Mouse (Mus musculus) heart, postnatal 25 days (tissue): ENCODE data around the gene Dock1. TPM values are rescaled to one million over a fixed set of nuclear protein-coding genes. Genes with fewer than 3 reads are reported as not detected.

ENCODE experiments used
- DNase-seq: peaks from one replicate; pipeline ENCODE4 v3.0.0; 2022; ENCODE audit warnings: low spot score
- intact Hi-C: fragments of 180-260 bp; cut with DNase I; formaldehyde crosslinking; loops from one replicate; pipeline ENCODE4 v1.15.1; 2025
- total RNA-seq, 2 experiments: library from RNA; stranded (reverse); gene quantifications; 2 replicates each; pipeline ENCODE4 v1.2.3; 2021

Gene Dock1
- total RNA-seq, 2 experiments from 2014 or later, result 23.7 to 27.7 TPM

GRCm38 (mm10) chr7:135093851-135094250 is 423.4 kb downstream of the Dock1 start:
- no peak for DNase-seq
- intact Hi-C loops, result loop anchor here (5.0 kb wide), 1 partner anchor 68 kb away; no protein-coding TSS in a partner anchor

DNA sequence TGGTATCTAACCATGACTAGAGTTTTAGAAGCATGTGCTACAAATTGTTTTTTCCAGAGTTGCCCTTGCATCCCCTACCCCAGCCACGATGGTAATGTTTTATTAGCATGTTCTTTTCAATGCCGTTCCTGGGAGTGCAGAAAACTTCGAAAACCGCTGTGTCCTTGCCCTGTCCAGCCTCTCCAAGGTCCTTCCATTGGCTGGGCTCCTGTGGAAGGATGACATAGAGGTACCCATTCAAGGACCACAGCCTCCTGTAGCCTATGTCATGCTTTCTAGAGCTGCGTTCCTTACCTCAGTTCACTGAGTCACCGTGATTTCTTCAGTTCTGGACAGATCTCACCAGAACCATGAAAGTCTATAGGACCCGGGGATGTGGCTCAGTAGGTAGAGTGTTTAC is 431.5 kb downstream of the Dock1 start:
- intact Hi-C loops, result no loop called here

DNA sequence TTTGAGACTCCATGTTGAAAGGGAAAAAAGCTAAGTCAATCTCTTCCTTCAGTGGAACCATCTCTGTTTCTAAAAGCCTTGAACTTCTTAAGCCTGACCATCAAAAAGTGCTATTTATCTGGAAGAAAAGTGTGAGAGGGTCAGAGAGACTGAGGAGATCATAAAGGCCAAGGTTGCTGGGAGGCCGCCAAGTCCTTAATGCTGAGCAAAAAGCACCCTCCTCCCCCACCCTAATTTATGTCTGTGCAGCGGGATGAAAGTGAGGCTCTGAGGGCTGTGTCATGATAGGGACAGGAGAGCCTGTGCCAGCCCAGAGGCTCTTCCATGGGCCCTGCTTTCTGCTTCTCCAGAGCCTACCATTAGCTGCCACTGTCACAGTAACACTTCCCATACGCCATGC is 436.1 kb downstream of the Dock1 start:
- DNase-seq, result no peak
- intact Hi-C loops, result no loop called here

More for the DNA sequence above, 431.5 kb downstream of the Dock1 start:
- no peak for DNase-seq

DNA sequence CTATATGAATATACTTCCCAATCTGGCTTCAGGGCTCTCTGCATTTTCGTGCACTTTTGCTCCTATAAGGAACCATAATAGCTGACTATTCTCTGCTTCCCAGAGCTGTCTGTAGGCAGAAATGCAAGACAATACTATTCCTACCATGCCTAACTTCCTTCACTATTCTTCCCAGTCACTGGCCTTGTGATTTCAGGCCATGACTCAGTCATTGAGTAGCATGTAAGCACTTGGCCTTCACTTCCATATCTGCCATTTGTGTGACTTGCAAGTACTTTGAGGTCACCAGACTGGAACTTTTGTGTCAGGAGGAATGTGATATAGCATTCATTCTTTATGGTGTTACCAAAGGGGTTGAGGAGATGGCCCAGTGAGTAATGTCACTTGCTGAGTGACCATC is 439.9 kb downstream of the Dock1 start:
- intact Hi-C loops, result no loop called here
- no peak for DNase-seq

DNA sequence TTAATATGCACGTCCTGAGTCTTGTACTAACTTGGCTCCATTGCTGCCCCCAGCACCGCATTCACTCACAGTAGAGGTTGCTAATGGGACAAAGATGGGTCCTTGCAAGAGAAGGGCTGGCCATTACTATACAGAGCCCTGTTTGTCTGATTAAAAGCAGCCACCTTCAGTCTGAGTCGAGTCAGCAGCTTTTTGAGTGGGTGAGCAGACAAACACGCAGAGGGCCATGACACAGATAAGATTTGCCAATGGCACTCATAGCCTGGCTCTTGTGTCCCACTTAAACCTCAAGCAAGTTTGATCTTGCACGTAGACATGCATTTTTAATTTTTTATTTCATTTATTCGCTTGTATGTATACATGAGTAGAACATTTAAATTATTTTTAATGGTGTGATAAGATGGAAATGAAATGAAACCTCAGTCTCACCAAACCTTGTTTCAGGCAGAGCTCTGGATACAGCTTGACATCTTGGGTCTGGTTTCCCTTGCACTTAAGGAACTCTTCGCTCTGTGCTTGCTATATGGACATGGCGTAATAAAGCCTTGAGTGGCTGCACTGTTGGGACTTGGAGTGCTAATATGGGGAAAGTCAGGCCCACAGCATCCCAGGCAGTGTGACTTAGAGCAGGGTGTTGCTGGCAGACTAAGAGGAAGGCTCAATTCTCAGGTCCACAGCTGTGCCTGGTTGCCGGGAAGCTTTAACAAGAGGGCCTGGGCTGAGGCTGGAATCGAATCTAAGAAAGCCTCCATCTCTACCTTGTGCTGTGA is 455.0 kb downstream of the Dock1 start:
- DNase-seq, result no peak
- intact Hi-C loops, result no loop called here

- intact Hi-C loops, result no loop called here
- DNase-seq, result no peak
Measured at GRCm38 (mm10) chr7:135132461-135132860, 462.0 kb downstream of the Dock1 start.

GRCm38 (mm10) chr7:135134619-135135018 is 464.2 kb downstream of the Dock1 start:
- DNase-seq, result no peak
- intact Hi-C loops, result no loop called here

GRCm38 (mm10) chr7:135139153-135139612 is 468.7 kb downstream of the Dock1 start:
- no peak for DNase-seq
- intact Hi-C loops, result no loop called here

DNA sequence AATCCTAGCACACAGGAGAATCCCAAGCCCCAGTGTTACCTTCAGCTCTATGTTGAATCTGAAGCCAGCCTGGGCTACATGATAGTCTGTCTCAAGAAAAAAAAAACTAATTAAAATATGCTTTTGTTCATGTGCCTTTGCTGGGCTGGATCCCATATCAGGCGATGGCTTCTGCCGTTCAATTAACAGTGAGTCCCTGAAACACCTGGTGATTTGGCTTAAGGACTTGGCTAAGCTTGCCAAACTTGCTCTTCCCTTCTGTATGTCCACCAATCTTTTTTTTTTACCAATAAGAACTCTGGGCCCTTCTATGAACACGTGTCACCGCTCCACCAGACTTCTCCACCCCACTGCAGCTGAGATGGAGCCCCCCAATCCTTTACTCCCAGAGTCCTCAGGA is 474.3 kb downstream of the Dock1 start:
- intact Hi-C loops, result no loop called here
- DNase-seq, result no peak

- DNase-seq, result no peak
- intact Hi-C loops, result no loop called here
Measured at GRCm38 (mm10) chr7:135150926-135151325, 480.5 kb downstream of the Dock1 start.

GRCm38 (mm10) chr7:135157571-135157970 is 487.1 kb downstream of the Dock1 start:
- intact Hi-C loops, result no loop called here
- no peak for DNase-seq

GRCm38 (mm10) chr7:135158381-135158780 is 487.9 kb downstream of the Dock1 start:
- DNase-seq, result no peak
- intact Hi-C loops, result no loop called here

DNA sequence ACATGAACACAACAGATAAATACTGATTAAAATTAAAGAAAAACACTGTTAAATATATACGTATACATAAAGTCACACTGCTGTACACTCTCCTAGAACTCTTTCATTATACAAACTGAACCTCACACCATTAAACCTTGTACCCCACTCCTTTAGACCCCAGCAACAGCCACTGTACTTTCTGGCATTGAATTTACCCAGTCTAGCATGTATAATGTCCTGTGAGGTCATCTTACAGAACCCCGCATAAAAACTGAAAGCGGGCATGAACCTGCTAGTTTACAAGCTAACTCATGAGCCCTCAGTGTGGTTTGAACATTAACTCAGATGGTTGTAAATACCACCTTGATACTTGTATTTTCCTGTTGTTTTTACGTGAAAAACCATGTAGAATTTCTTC is 489.2 kb downstream of the Dock1 start:
- intact Hi-C loops, result loop anchor here (5.0 kb wide), 1 partner anchor 67 kb away; no protein-coding TSS in a partner anchor
- DNase-seq, result no peak

GRCm38 (mm10) chr7:135165155-135165554 is 494.7 kb downstream of the Dock1 start:
- no peak for DNase-seq
- intact Hi-C loops, result no loop called here

DNA sequence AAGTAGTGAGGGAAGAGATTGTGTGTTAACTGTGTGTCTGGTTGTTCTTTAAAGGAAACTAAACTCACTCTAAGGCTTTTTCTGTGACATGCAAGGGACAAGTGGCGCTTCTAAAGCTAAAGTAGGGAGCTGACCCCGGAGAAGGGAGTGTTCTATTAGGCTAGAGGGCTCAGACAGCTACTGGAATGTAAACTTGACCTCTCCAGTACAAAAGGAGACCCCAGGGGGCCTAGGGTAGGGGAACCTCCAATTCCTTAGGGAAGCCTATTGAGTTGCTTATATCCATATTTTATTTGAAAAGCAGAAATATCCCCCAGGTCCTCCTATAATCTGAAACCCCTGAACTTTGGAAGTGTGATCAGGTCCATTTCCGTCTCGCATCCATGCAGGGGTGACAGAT is 499.5 kb downstream of the Dock1 start:
- DNase-seq, result no peak

DNA sequence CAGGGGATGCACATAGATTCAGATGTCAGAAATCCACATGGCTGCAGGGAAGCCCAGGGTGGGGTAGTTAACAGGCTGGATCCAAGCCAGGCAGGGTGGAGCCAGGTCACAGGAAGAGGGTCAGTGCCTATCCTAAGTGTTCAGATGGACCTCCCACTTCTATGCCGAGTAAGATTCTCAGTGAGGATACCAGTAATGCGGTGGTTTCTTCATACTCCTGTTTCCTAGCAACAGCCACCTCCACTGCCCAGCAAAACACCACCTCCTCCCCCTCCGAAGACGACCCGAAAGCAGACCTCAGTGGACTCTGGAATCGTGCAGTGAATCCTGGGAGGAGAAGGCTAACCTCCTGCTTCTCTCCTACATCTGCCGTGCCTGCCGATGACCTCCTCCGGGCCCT is 501.8 kb downstream of the Dock1 start:
- DNase-seq, result no peak

More for the DNA sequence above, 499.5 kb downstream of the Dock1 start:
- intact Hi-C loops, result no loop called here

DNA sequence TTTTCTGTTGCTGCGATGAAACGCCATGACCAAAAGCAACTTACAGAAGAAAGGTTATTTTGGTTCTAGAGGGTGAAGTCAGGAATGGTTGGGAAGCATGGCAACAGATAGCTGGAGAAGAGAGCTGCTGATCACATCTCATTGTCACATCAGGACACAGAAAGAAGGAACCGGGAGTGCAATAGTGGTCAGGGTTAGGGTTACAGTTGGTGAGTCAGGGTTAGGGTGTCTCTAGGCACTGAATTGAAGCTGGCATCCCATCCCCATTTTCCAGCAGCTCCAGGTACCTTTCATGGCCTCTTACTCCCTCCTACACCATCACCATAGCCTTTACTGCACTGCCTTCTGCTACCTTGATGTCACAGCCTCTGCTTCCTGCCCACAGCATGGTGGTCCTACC is 523.7 kb downstream of the Dock1 start:
- no peak for DNase-seq
- intact Hi-C loops, result no loop called here

More for the DNA sequence above, 501.8 kb downstream of the Dock1 start:
- intact Hi-C loops, result no loop called here

- DNase-seq, result no peak
- intact Hi-C loops, result no loop called here
Measured at GRCm38 (mm10) chr7:135195631-135196030, 525.2 kb downstream of the Dock1 start.

DNA sequence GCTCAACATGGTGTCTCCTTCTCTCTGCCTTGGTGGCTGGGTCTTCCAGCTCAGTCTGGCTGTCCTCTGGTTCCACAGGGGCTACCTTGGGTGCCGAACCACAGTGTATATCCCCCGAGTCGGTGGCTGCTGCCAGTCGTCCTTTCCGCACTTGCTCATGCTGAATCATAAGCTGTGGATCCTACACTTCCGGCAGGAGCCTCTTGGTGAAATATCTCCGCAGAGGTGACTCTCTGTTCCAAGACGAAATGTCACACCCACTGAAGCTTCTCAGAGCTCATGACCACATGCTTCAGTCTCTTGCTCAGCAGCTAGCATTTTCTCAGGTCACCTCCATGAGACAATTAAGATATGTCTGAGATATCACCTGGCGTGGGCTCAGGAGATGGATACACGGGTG is 526.4 kb downstream of the Dock1 start:
- intact Hi-C loops, result no loop called here
- no peak for DNase-seq

DNA sequence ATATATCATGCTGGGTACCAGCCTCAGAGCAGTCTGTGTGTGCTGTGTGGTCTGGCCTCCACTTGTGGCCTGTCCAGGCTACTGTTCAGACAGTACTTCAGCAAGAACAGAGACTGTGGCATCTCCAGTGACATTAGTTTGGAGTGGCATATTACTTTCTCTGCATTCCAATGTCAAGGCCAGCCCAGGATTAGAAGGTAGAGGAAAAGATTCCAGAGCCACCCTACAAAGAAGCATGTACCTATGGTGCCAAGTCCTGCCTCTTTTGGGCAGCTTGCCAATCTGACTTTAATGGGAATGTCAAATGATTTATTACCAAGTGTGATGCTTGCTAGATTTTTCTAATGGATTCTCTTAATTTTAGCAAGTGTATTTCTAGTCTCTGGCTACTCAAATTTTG is 533.5 kb downstream of the Dock1 start:
- DNase-seq, result no peak
- intact Hi-C loops, result no loop called here

- intact Hi-C loops, result no loop called here
- no peak for DNase-seq
Measured at GRCm38 (mm10) chr7:135205111-135205510, 534.7 kb downstream of the Dock1 start.
